Mouse (Mus musculus): ENCODE data around the gene Onecut1. TPM values are rescaled to one million over a fixed set of nuclear protein-coding genes. Genes with fewer than 3 reads are reported as not detected.

Gene Onecut1
- total RNA-seq, 2 experiments from 2014 or later, result not detected

- DNase-seq, result no peak
- intact Hi-C loops (cut with DNase I), result loop anchor here (5.0 to 10.0 kb wide), 3 partner anchors 95 to 378 kb away; no protein-coding TSS in a partner anchor
These were observed 45.2 kb downstream of the Onecut1 start for GRCm38 (mm10) chr9:74906951-74907350.

GRCm38 (mm10) chr9:74909245-74909644 is 47.5 kb downstream of the Onecut1 start:
- no peak for DNase-seq
- intact Hi-C loops (cut with DNase I), result loop anchor here (5.0 to 10.0 kb wide), 3 partner anchors 93 to 376 kb away; no protein-coding TSS in a partner anchor

- DNase-seq, result no peak
- intact Hi-C loops (cut with DNase I), result loop anchor here (5.0 kb wide), 1 partner anchor 42 kb away; the partner anchor contains the start of gene Fam214a
These were observed 48.6 kb downstream of the Onecut1 start for GRCm38 (mm10) chr9:74910226-74910759.

- intact Hi-C loops (cut with DNase I), result loop anchor here (5.0 kb wide), 1 partner anchor 41 kb away; the partner anchor contains the start of gene Fam214a
- DNase-seq, result peak; percentile 29 to 36
These were observed 49.7 kb downstream of the Onecut1 start for GRCm38 (mm10) chr9:74911430-74911829.

DNA sequence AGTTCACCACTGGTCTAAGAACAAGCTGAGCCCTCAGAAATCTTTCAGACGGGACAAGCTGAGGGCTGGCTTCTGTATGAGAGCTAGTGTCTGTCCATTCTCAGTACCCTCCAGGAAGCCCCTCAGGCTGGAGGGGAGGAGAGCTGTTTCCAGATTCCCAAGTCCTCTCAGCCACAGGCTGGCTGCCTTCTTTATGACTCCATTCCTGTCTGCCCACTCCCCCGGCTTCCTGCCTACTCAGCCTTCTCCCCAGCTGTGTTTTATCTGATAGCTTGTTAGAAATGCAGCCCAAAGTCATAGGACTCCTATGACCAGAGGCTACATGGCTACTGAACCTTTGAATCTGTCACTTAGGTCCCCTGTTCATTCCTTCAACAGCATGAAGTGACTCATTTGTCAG is 50.2 kb downstream of the Onecut1 start:
- intact Hi-C loops (cut with DNase I), result loop anchor here (5.0 kb wide), 1 partner anchor 40 kb away; the partner anchor contains the start of gene Fam214a
- DNase-seq, result no peak

DNA sequence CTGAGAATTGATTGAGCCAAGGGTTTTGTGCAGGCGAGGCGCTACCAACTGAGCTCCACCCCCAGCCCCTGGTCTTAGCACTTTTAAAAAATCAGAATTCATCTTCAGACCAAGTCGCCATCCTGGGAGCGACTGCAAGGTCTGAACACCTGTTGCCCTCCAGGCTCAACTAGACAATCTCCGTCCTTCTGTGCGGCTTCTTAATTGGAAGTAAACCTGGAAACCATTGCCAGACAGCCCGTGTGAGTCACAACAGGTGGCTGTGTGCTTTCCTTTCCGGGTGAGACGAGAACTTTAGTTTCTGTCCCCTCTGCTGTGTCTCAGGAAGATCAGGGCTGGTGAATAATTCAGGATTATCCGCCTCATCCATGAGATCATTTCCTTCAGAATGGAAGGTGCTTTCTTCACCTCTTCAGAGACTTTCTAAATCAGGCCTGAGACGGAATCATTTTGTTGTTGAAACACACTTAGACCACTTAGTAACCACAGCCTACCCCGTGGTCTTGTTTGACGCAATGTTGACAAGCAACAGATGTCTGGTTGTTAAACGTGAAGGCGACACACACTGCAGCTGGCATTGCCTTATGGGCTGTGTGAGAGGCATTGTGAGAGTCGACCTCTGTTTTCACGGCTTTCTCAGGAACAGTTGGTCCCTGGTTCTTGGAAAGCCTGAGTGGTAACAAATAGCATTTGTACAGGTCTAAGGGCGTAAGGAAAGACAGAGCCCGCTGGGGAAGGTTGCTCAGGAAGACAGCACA is 51.1 kb downstream of the Onecut1 start:
- intact Hi-C loops (cut with DNase I), result loop anchor here (5.0 kb wide), 1 partner anchor 40 kb away; the partner anchor contains the start of gene Fam214a
- DNase-seq, result no peak

GRCm38 (mm10) chr9:74915611-74916010 is 53.9 kb downstream of the Onecut1 start:
- no peak for DNase-seq
- intact Hi-C loops (cut with DNase I), result no loop called here

- no peak for DNase-seq
- intact Hi-C loops (cut with DNase I), result no loop called here
These were observed 58.7 kb downstream of the Onecut1 start for GRCm38 (mm10) chr9:74920450-74920849.

GRCm38 (mm10) chr9:74921422-74921821 is 59.7 kb downstream of the Onecut1 start:
- intact Hi-C loops (cut with DNase I), result no loop called here
- DNase-seq, result no peak

GRCm38 (mm10) chr9:74922884-74923283 is 61.2 kb downstream of the Onecut1 start:
- DNase-seq, result no peak
- intact Hi-C loops (cut with DNase I), result no loop called here

DNA sequence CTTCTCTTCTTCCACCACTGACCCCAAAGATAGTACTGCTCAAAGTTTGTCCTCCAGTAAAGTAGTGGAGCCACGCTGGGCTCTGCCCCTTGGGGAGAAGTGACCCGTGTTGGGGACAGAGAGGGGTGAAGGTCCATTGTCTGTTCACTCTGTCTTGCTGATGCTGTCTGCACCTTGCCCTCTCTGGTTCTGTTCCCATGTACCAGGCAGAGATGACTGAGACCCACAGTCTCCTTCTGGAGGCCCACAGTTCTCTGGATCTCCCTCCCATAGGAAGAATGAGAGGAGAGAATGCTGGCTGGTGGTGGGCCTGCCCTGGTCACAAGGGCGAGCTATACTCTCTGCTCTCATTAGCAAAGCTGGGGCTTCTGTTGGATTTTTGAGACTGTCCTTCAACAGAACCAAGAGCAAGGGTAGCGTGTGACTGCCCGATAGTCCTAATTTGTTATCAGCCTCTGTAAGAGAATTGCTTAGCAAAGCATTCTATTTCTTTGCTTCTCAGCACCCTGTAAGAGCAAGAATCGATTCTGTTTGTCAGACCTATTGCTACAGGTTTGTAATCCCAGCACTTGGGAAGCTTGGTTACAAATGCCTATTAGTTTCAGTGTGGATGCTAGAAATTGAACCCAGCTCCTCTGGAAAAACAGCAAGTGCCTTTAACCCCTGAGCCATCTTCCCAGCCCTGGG is 61.7 kb downstream of the Onecut1 start:
- no peak for DNase-seq
- intact Hi-C loops (cut with DNase I), result no loop called here

- DNase-seq, result no peak
- intact Hi-C loops (cut with DNase I), result no loop called here
These were observed 63.6 kb downstream of the Onecut1 start for GRCm38 (mm10) chr9:74925220-74925769.

- intact Hi-C loops (cut with DNase I), result no loop called here
- DNase-seq, result no peak
These were observed 68.3 kb downstream of the Onecut1 start for GRCm38 (mm10) chr9:74929981-74930423.

GRCm38 (mm10) chr9:74930653-74931052 is 68.9 kb downstream of the Onecut1 start:
- no peak for DNase-seq
- intact Hi-C loops (cut with DNase I), result no loop called here

DNA sequence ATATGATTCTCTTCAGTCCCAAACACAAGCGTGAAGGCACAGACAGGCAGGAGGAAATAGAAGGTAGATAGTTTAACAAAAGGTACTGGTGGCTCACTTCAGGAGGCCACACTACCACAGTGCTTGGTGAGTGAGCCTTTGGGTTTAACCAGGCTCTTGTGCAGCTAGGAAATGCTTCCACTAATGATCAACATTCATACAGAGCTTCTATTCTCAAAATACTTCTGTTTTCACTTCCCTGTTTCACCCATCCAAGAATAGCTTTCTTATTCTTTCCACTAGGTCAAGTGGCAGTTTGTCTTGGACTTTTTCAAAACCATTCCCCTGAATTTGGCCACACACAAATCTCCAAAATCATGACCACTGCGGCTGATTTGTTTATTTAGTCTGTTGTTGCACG is 73.6 kb downstream of the Onecut1 start:
- no peak for DNase-seq
- intact Hi-C loops (cut with DNase I), result no loop called here

DNA sequence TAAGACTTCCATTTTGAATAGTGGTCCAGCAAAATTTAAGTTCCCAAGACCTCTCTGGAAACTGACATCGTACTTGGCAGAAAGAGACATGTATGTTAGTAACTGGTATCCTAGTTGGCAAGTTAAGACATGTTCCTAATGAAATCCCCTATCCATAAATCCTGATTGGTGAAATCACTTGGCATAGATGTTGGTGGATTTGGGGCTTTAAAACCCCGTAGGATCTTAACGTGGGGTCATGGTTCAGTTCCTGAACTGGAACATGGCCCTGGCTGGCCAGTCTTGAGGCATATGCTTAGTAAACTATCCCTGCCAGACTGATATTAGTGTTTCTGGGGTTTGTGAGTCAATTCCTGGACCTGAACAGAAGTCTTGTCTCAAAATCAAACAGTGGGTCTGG is 76.0 kb downstream of the Onecut1 start:
- no peak for DNase-seq
- intact Hi-C loops (cut with DNase I), result no loop called here

DNA sequence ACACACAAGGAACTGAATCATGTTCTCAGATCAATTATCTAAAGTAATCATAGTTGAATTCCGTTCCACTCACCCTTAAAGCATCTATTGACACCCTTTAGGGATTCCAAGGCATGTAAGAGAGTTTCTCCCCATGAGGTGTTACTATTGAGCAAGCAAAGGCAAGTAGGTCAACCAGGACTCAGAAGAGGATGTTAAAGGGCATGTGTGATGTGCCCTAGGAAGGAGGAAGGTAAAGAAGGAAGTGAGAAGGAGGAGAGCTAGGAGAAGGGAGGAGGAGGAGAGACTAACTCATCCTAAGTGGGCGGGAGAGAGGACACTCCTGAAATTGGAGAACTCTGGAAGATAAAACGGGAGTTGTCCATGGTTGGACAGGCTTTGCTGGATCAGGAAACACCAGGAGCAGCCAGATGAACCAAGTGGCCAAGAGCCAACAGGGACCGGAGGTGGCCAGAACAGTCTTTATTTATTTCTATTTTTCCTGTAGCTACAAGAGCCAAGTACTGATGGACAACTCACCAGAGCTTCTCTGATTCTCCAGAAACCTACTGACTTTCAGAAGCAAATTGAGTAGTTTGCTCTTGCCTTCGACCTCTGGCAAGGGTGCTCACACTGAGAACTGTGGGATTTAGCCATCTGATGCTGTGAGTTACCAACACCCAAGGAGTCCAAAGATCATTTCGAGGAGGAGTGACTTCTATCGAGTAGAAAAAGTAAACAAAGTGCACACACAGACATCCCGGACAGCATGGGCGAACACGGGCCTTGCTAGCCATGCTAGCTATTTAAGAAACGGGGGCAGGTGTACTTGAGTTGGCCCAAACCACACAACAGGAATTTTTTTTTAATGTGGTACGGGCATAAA is 77.2 kb downstream of the Onecut1 start:
- intact Hi-C loops (cut with DNase I), result no loop called here
- DNase-seq, result peak; percentile 25 to 29
